Mouse (Mus musculus) midbrain, embryonic 11.5 days (tissue): ENCODE measurements around the gene Sar1a. TPM values are rescaled to one million over a fixed set of nuclear protein-coding genes. Genes with fewer than 3 reads are reported as not detected.

Source experiments
- ATAC-seq: fragments of 200-750 bp; cut with Nextera tagmentation; 2 replicates; pipeline ENCODE4 v1.8.0; 2017; ENCODE audit warnings: moderate TSS enrichment, moderate library complexity; ENCODE audit not compliant: low FRiP score
- DNase-seq: peaks from one replicate; pipeline ENCODE4 v3.0.0; 2015; ENCODE audit warnings: low spot score; ENCODE audit errors: missing footprints
- H3K27ac ChIP-seq: fragments of 300-500 bp; sonication (generic); 2 replicates; pipeline ENCODE4 v1.5.1; 2014; ENCODE audit warnings: low read depth, low read length
- H3K27me3 ChIP-seq: fragments of 300-500 bp; sonication (generic); 2 replicates; pipeline ENCODE4 v1.6.1; 2014; ENCODE audit warnings: mild to moderate bottlenecking, low read length, moderate library complexity, mixed read lengths; ENCODE audit not compliant: control insufficient read depth, insufficient read depth
- H3K36me3 ChIP-seq: fragments of 300-500 bp; sonication (generic); 2 replicates; pipeline ENCODE4 v1.6.1; 2014; ENCODE audit warnings: mild to moderate bottlenecking, low read length, moderate library complexity, mixed read lengths; ENCODE audit not compliant: control insufficient read depth, insufficient read depth
- H3K4me1 ChIP-seq: fragments of 300-500 bp; sonication (generic); 2 replicates; pipeline ENCODE4 v1.6.1; 2014; ENCODE audit warnings: low read length; ENCODE audit not compliant: control insufficient read depth, insufficient read depth
- H3K4me2 ChIP-seq: fragments of 300-500 bp; sonication (generic); 2 replicates; pipeline ENCODE4 v1.6.1; 2014; ENCODE audit warnings: mild to moderate bottlenecking, moderate library complexity
- H3K4me3 ChIP-seq: fragments of 300-500 bp; sonication (generic); 2 replicates; pipeline ENCODE4 v1.5.1; 2014; ENCODE audit warnings: low read depth, low read length
- H3K9ac ChIP-seq: fragments of 300-500 bp; sonication (generic); 2 replicates; pipeline ENCODE4 v1.6.1; 2014; ENCODE audit warnings: low read length
- H3K9me3 ChIP-seq: fragments of 300-500 bp; sonication (generic); 2 replicates; pipeline ENCODE4 v1.6.1; 2016; ENCODE audit warnings: low read length; ENCODE audit not compliant: control insufficient read depth
- WGBS: fragments of 180-500 bp; shearing (Covaris S2); extraction: QIAGEN DNeasy Blood & Tissue Kit; methylation state at CpG from one replicate; pipeline ENCODE4 v1.1.7; 2014; 5-methylcytosine and 5-hydroxymethylcytosine counted together
- polyA plus RNA-seq: library from polyadenylated mRNA; unstranded; fragments of >200 nt; fragmentation: Nextera tagmentation; extraction: Ambion mirVana; gene quantifications from 2 replicates; pipeline ENCODE4 v1.2.1, GENCODE M21; 2014

Gene Sar1a
- polyA plus RNA-seq, 1 experiment from 2014 or later: 245 TPM

GRCm38 (mm10) chr10:61669896-61670295, 10.2 kb upstream of the Sar1a start:
- H3K9me3 ChIP-seq: no peaks in the 10 kb centered on the region
- no peak overlapping the region for H3K27ac ChIP-seq
- no peak overlapping the region for H3K9ac ChIP-seq
- ATAC-seq: no peak
- no peak overlapping the region for H3K4me2 ChIP-seq
- no peak for DNase-seq
- no peaks in the 10 kb centered on the region for H3K4me1 ChIP-seq
- H3K4me3 ChIP-seq: no peak overlapping the region
- peaks cover 24% of the 10 kb centered on the region for H3K36me3 ChIP-seq
- no peaks in the 10 kb centered on the region for H3K27me3 ChIP-seq

- DNase-seq (no peak), ATAC-seq (no peak)
- no peaks in the 10 kb centered on the region for H3K4me1 ChIP-seq
- no peaks in the 10 kb centered on the region for H3K9me3 ChIP-seq
- no peak overlapping the region for H3K27ac ChIP-seq
- no peaks in the 10 kb centered on the region for H3K27me3 ChIP-seq
- H3K4me3 ChIP-seq: no peak overlapping the region
- no peak overlapping the region for H3K9ac ChIP-seq
- 94% methylated on average over 3 of the region's 3 CpGs for WGBS
- H3K36me3 ChIP-seq: peaks cover 22% of the 10 kb centered on the region
- no peak overlapping the region for H3K4me2 ChIP-seq
Observed at GRCm38 (mm10) chr10:61670758-61671157, 9.3 kb upstream of the Sar1a start.

GRCm38 (mm10) chr10:61675935-61676334, 4.2 kb upstream of the Sar1a start:
- no peak overlapping the region for H3K4me2 ChIP-seq
- ATAC-seq: no peak
- 70% methylated on average over 3 of the region's 3 CpGs for WGBS

GRCm38 (mm10) chr10:61679545-61679944, 554 bp upstream of the Sar1a start:
- H3K36me3 ChIP-seq: no peaks in the 10 kb centered on the region
- peak overlapping the region; percentile 31 for H3K27ac ChIP-seq
- H3K27me3 ChIP-seq: no peaks in the 10 kb centered on the region
- ATAC-seq (0 out of 2 replicates have a peak, but pooled peaks have one; percentile 6), DNase-seq (no peak)
- peak overlapping the region; percentile 63 for H3K4me2 ChIP-seq
- H3K4me3 ChIP-seq: peak overlapping the region; percentile 99
- H3K9me3 ChIP-seq: no peaks in the 10 kb centered on the region
- H3K4me1 ChIP-seq: peaks cover 12% of the 10 kb centered on the region
- H3K9ac ChIP-seq: peak overlapping the region; percentile 60
- 36% methylated on average over 9 of the region's 9 CpGs for WGBS

More at GRCm38 (mm10) chr10:61675935-61676334, 4.2 kb upstream of the Sar1a start:
- DNase-seq: no peak
- H3K36me3 ChIP-seq: peaks cover 10% of the 10 kb centered on the region; the same call in 1 of the 2 replicates
- no peaks in the 10 kb centered on the region for H3K9me3 ChIP-seq
- no peak overlapping the region for H3K9ac ChIP-seq
- H3K4me1 ChIP-seq: peaks cover 6% of the 10 kb centered on the region
- H3K27me3 ChIP-seq: no peaks in the 10 kb centered on the region
- no peak overlapping the region for H3K4me3 ChIP-seq
- H3K27ac ChIP-seq: no peak overlapping the region

- Histone ChIP-seq H3K27ac (no peak overlapping the region), H3K9me3 (no peaks in the 10 kb centered on the region), H3K4me2 (no peak overlapping the region), H3K27me3 (no peaks in the 10 kb centered on the region), H3K4me1 (no peaks in the 10 kb centered on the region), H3K36me3 (peaks cover 39% of the 10 kb centered on the region), H3K9ac (no peak overlapping the region), H3K4me3 (no peak overlapping the region)
- no peak for ATAC-seq
- peak; percentile 21 for DNase-seq
- WGBS: 92% methylated on average over 8 of the region's 8 CpGs
Observed at GRCm38 (mm10) chr10:61689405-61689804, 9.3 kb downstream of the Sar1a start.

GRCm38 (mm10) chr10:61693563-61693962, 13.5 kb downstream of the Sar1a start:
- no peak overlapping the region for H3K4me3 ChIP-seq
- ATAC-seq: no peak
- H3K9me3 ChIP-seq: no peaks in the 10 kb centered on the region
- no peak for DNase-seq
- H3K4me2 ChIP-seq: no peak overlapping the region
- H3K9ac ChIP-seq: no peak overlapping the region
- peaks cover 11% of the 10 kb centered on the region for H3K4me1 ChIP-seq
- no peak overlapping the region for H3K27ac ChIP-seq
- H3K36me3 ChIP-seq: peaks cover 22% of the 10 kb centered on the region
- 78% methylated on average over 4 of the region's 4 CpGs for WGBS
- no peaks in the 10 kb centered on the region for H3K27me3 ChIP-seq

- DNase-seq (peak; percentile 98), ATAC-seq (peak; percentile 98)
- WGBS: 1% methylated on average over 42 of the region's 42 CpGs
- Histone ChIP-seq H3K27ac (no peak within 1 kb of the TSS; the same call in 1 of the 2 replicates), H3K4me1 (peaks cover 11% of the 10 kb centered on the region), H3K9me3 (no peaks in the 10 kb centered on the region), H3K4me2 (peak within 1 kb of the TSS; percentile 100), H3K9ac (peak within 1 kb of the TSS; percentile 79), H3K4me3 (peak within 1 kb of the TSS; percentile 92), H3K27me3 (no peaks in the 10 kb centered on the region), H3K36me3 (peaks cover 15% of the 10 kb centered on the region)
Observed at GRCm38 (mm10) chr10:61694870-61695670, 15.0 kb downstream of the Sar1a start, which contains the start of gene Tysnd1. Gene Tysnd1 (plus strand): TSS chr10:61695514.

- Histone ChIP-seq H3K4me3 (peak overlapping the region; percentile 92), H3K4me2 (peak overlapping the region; percentile 100), H3K9ac (peak overlapping the region; percentile 79), H3K4me1 (peaks cover 11% of the 10 kb centered on the region), H3K27me3 (no peaks in the 10 kb centered on the region), H3K9me3 (no peaks in the 10 kb centered on the region), H3K27ac (no peak overlapping the region), H3K36me3 (peaks cover 8% of the 10 kb centered on the region; the same call in 1 of the 2 replicates)
- ATAC-seq (no peak; the same call in none of the 2 replicates), DNase-seq (no peak)
- under 1% methylated on average over 90 of the region's 111 CpGs for WGBS
Observed at GRCm38 (mm10) chr10:61695703-61696559, 15.8 kb downstream of the Sar1a start.

- peaks cover 11% of the 10 kb centered on the region for H3K4me1 ChIP-seq
- H3K27ac ChIP-seq: no peak overlapping the region
- 12% methylated on average over 18 of the region's 19 CpGs for WGBS
- no peak for DNase-seq
- peak overlapping the region; percentile 92 for H3K4me3 ChIP-seq
- no peak for ATAC-seq
- peak overlapping the region; percentile 79 for H3K9ac ChIP-seq
- H3K4me2 ChIP-seq: peak overlapping the region; percentile 100
- peaks cover 3% of the 10 kb centered on the region; the same call in 1 of the 2 replicates for H3K36me3 ChIP-seq
- H3K9me3 ChIP-seq: no peaks in the 10 kb centered on the region
- H3K27me3 ChIP-seq: no peaks in the 10 kb centered on the region
Observed at GRCm38 (mm10) chr10:61696560-61696823, 16.4 kb downstream of the Sar1a start.
